Mouse (Mus musculus) lung, embryonic 15.5 days (tissue): ENCODE data around the gene Pde1c. TPM values are rescaled to one million over a fixed set of nuclear protein-coding genes. Genes with fewer than 3 reads are reported as not detected.

ENCODE experiments used
- ATAC-seq: fragments of 200-750 bp; cut with Nextera tagmentation; 2 replicates; pipeline ENCODE4 v1.8.0; 2017; ENCODE audit warnings: moderate number of reproducible peaks, borderline replicate concordance; ENCODE audit not compliant: low FRiP score, low TSS enrichment; ENCODE audit errors: extremely low read depth
- H3K27ac ChIP-seq: fragments of 300-500 bp; sonication (generic); 2 replicates; pipeline ENCODE4 v1.5.1; 2015; ENCODE audit warnings: moderate library complexity, mild to moderate bottlenecking, inconsistent platforms
- H3K27me3 ChIP-seq: fragments of 300-500 bp; sonication (generic); 2 replicates; pipeline ENCODE4 v1.6.1; 2015; ENCODE audit warnings: inconsistent platforms
- H3K36me3 ChIP-seq: fragments of 300-500 bp; sonication (generic); 2 replicates; pipeline ENCODE4 v1.6.1; 2015; ENCODE audit warnings: inconsistent platforms
- H3K4me1 ChIP-seq: fragments of 300-500 bp; sonication (generic); 2 replicates; pipeline ENCODE4 v1.6.1; 2015; ENCODE audit warnings: inconsistent platforms
- H3K4me2 ChIP-seq: fragments of 300-500 bp; sonication (generic); 2 replicates; pipeline ENCODE4 v1.6.1; 2015; ENCODE audit warnings: inconsistent platforms, mild to moderate bottlenecking, moderate library complexity
- H3K4me3 ChIP-seq: fragments of 300-500 bp; sonication (generic); 2 replicates; pipeline ENCODE4 v1.5.1; 2015; ENCODE audit warnings: mild to moderate bottlenecking, inconsistent platforms
- H3K9ac ChIP-seq: fragments of 300-500 bp; sonication (generic); 2 replicates; pipeline ENCODE4 v1.6.1; 2015; ENCODE audit warnings: inconsistent platforms
- H3K9me3 ChIP-seq: fragments of 300-500 bp; sonication (generic); 2 replicates; pipeline ENCODE4 v1.6.1; 2016; ENCODE audit warnings: inconsistent platforms
- WGBS: fragments of 180-500 bp; shearing (Covaris S2); methylation state at CpG from one replicate; pipeline ENCODE4 v1.1.7; 2015; 5-methylcytosine and 5-hydroxymethylcytosine counted together
- polyA plus RNA-seq: library from polyadenylated mRNA; unstranded; fragments of >200 nt; fragmentation: Nextera tagmentation; extraction: Ambion mirVana; gene quantifications from 2 replicates; pipeline ENCODE4 v1.2.1, GENCODE M21; 2015

Gene Pde1c
- polyA plus RNA-seq, 1 experiment from 2014 or later: 0.86 TPM

GRCm38 (mm10) chr6:56425846-56426245 lies 143.1 kb downstream of the Pde1c start:
- H3K9me3 ChIP-seq: no peaks in the 10 kb centered on the region
- no peak for ATAC-seq
- WGBS: 82% methylated on average over 5 of the region's 5 CpGs
- no peak overlapping the region for H3K27ac ChIP-seq
- H3K4me3 ChIP-seq: no peak overlapping the region
- H3K4me2 ChIP-seq: no peak overlapping the region
- no peaks in the 10 kb centered on the region for H3K27me3 ChIP-seq
- H3K36me3 ChIP-seq: no peaks in the 10 kb centered on the region
- no peak overlapping the region for H3K9ac ChIP-seq
- no peaks in the 10 kb centered on the region for H3K4me1 ChIP-seq

DNA sequence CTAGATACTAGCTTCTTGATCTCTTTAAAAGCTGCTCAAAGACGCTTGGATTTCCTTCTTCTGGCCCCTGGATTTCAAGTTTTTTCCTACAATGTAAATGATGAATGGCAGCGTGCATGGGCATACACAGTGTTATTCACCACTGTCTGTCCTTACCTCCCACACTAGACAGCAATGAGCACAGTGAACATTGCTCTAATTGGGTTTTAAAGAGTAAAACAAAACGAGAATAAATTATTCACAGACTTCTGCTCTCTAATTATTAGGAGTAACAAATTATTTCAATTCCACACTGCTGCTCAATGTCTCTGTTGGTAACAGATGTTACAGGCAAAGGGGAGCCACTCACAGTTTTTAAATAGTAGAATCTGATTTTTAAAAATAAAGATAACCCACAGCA lies 146.0 kb downstream of the Pde1c start:
- no peaks in the 10 kb centered on the region for H3K4me1 ChIP-seq
- no peak overlapping the region for H3K4me2 ChIP-seq
- H3K9ac ChIP-seq: no peak overlapping the region
- H3K27me3 ChIP-seq: no peaks in the 10 kb centered on the region
- WGBS: 67% methylated on average over 3 of the region's 3 CpGs
- H3K4me3 ChIP-seq: no peak overlapping the region
- H3K27ac ChIP-seq: no peak overlapping the region
- no peak for ATAC-seq
- no peaks in the 10 kb centered on the region for H3K9me3 ChIP-seq
- no peaks in the 10 kb centered on the region for H3K36me3 ChIP-seq

- no peak overlapping the region for H3K27ac ChIP-seq
- H3K9ac ChIP-seq: no peak overlapping the region
- WGBS: 58% methylated on average over 4 of the region's 4 CpGs
These were observed 152.7 kb downstream of the Pde1c start for GRCm38 (mm10) chr6:56416191-56416590.

DNA sequence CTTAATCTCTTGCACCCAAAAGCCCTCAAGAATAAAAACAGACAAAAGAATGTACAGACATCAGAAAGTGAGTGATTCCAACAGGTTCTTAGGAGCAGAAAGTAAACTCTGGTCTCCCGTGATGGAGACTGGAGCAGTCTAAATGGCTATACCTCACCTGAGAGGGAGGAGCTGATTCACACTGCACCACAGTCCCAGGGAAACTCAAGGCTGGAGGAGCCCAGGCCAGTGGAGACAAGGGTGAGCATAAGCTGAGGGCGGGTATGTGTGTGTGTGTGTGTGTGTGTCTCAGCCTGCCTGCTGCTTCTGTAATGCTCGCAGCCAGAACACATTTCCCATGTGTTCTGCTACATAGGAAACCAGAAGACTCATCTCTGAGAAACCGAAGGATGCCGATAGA lies 179.7 kb downstream of the Pde1c start:
- WGBS: 74% methylated on average over 5 of the region's 5 CpGs
- Histone ChIP-seq H3K36me3 (no peaks in the 10 kb centered on the region), H3K9me3 (no peaks in the 10 kb centered on the region), H3K9ac (no peak overlapping the region), H3K27ac (no peak overlapping the region), H3K27me3 (no peaks in the 10 kb centered on the region), H3K4me3 (no peak overlapping the region), H3K4me2 (no peak overlapping the region), H3K4me1 (no peaks in the 10 kb centered on the region)
- no peak for ATAC-seq

More at GRCm38 (mm10) chr6:56416191-56416590, 152.7 kb downstream of the Pde1c start:
- H3K9me3 ChIP-seq: no peaks in the 10 kb centered on the region
- H3K4me3 ChIP-seq: no peak overlapping the region
- no peak for ATAC-seq
- H3K4me1 ChIP-seq: no peaks in the 10 kb centered on the region
- no peaks in the 10 kb centered on the region for H3K27me3 ChIP-seq
- H3K4me2 ChIP-seq: no peak overlapping the region
- no peaks in the 10 kb centered on the region for H3K36me3 ChIP-seq

GRCm38 (mm10) chr6:56376359-56376758 lies 192.5 kb downstream of the Pde1c start:
- Histone ChIP-seq H3K27ac (no peak overlapping the region), H3K4me1 (no peaks in the 10 kb centered on the region), H3K27me3 (no peaks in the 10 kb centered on the region), H3K9me3 (no peaks in the 10 kb centered on the region), H3K36me3 (no peaks in the 10 kb centered on the region), H3K9ac (no peak overlapping the region), H3K4me2 (no peak overlapping the region), H3K4me3 (no peak overlapping the region)
- WGBS: 89% methylated on average over 3 of the region's 3 CpGs
- ATAC-seq: no peak

DNA sequence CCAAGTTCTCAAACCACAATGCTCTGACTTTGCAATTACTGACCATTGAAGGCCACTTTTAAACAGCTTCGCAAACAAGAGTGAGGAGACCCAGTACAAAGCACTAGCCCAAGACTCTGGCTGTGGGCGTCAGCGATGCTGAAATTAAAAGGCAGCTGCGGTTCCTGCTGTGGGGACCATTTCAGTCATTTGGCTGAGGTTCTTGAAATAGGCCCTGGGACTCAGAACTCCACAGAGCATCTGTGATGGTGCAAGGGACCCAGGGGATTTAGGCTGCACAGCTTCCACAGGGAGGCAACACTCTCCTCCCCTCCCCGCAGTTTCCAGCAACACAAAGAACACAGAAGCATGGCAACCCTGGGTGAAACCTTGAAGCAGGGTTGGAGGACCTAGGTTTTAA lies 194.7 kb downstream of the Pde1c start:
- Histone ChIP-seq H3K27me3 (no peaks in the 10 kb centered on the region), H3K4me1 (no peaks in the 10 kb centered on the region), H3K4me2 (no peak overlapping the region), H3K27ac (no peak overlapping the region), H3K9me3 (no peaks in the 10 kb centered on the region), H3K9ac (no peak overlapping the region), H3K4me3 (no peak overlapping the region), H3K36me3 (no peaks in the 10 kb centered on the region)
- ATAC-seq: no peak
- WGBS: 91% methylated on average over 5 of the region's 5 CpGs

GRCm38 (mm10) chr6:56373753-56374152 lies 195.2 kb downstream of the Pde1c start:
- ATAC-seq: no peak
- H3K36me3 ChIP-seq: no peaks in the 10 kb centered on the region
- no peak overlapping the region for H3K4me3 ChIP-seq
- H3K9me3 ChIP-seq: no peaks in the 10 kb centered on the region
- H3K27ac ChIP-seq: no peak overlapping the region
- no peak overlapping the region for H3K9ac ChIP-seq
- no peak overlapping the region for H3K4me2 ChIP-seq
- WGBS: 76% methylated on average over 3 of the region's 3 CpGs
- H3K4me1 ChIP-seq: no peaks in the 10 kb centered on the region
- H3K27me3 ChIP-seq: no peaks in the 10 kb centered on the region

- Histone ChIP-seq H3K9ac (no peak overlapping the region), H3K27ac (no peak overlapping the region), H3K36me3 (no peaks in the 10 kb centered on the region), H3K4me2 (no peak overlapping the region), H3K4me1 (no peaks in the 10 kb centered on the region), H3K4me3 (no peak overlapping the region), H3K27me3 (no peaks in the 10 kb centered on the region), H3K9me3 (no peaks in the 10 kb centered on the region)
- ATAC-seq: no peak
- 25% methylated on average over 10 of the region's 10 CpGs for WGBS
These were observed 195.7 kb downstream of the Pde1c start for GRCm38 (mm10) chr6:56373046-56373751.

GRCm38 (mm10) chr6:56369462-56369861 lies 199.4 kb downstream of the Pde1c start:
- no peaks in the 10 kb centered on the region for H3K4me1 ChIP-seq
- no peak overlapping the region for H3K4me2 ChIP-seq
- H3K27me3 ChIP-seq: no peaks in the 10 kb centered on the region
- H3K9me3 ChIP-seq: no peaks in the 10 kb centered on the region
- H3K27ac ChIP-seq: no peak overlapping the region
- ATAC-seq: no peak
- no peak overlapping the region for H3K4me3 ChIP-seq
- WGBS: 72% methylated on average over 13 of the region's 13 CpGs
- no peak overlapping the region for H3K9ac ChIP-seq
- no peaks in the 10 kb centered on the region for H3K36me3 ChIP-seq

- H3K27me3 ChIP-seq: no peaks in the 10 kb centered on the region
- no peak for ATAC-seq
- H3K4me3 ChIP-seq: no peak overlapping the region
- no peaks in the 10 kb centered on the region for H3K9me3 ChIP-seq
- WGBS: 41% methylated on average over 1 of the region's 1 CpGs
- no peaks in the 10 kb centered on the region for H3K36me3 ChIP-seq
- no peak overlapping the region for H3K4me2 ChIP-seq
- no peak overlapping the region for H3K27ac ChIP-seq
- no peaks in the 10 kb centered on the region for H3K4me1 ChIP-seq
- H3K9ac ChIP-seq: no peak overlapping the region
These were observed 200.8 kb downstream of the Pde1c start for GRCm38 (mm10) chr6:56368116-56368515.

- Histone ChIP-seq H3K9ac (no peak overlapping the region), H3K27ac (no peak overlapping the region), H3K27me3 (0 out of 2 replicates have a peak, but pooled peaks cover under 1% of the 10 kb centered on the region), H3K36me3 (no peaks in the 10 kb centered on the region), H3K4me1 (0 out of 2 replicates have a peak, but pooled peaks cover 1% of the 10 kb centered on the region), H3K9me3 (no peaks in the 10 kb centered on the region), H3K4me3 (no peak overlapping the region), H3K4me2 (no peak overlapping the region)
- ATAC-seq: no peak
These were observed 201.6 kb downstream of the Pde1c start for GRCm38 (mm10) chr6:56367257-56367656.

- ATAC-seq: peak; percentile 87; the same call in 1 of the 2 replicates
- 3% methylated on average over 5 of the region's 5 CpGs for WGBS
- no peak overlapping the region for H3K4me3 ChIP-seq
These were observed 206.3 kb downstream of the Pde1c start for GRCm38 (mm10) chr6:56362650-56363049.

More at GRCm38 (mm10) chr6:56362650-56363049, 206.3 kb downstream of the Pde1c start:
- peak overlapping the region; percentile 67 for H3K4me2 ChIP-seq
- H3K27ac ChIP-seq: no peak overlapping the region
- no peaks in the 10 kb centered on the region for H3K9me3 ChIP-seq
- H3K27me3 ChIP-seq: peaks cover 11% of the 10 kb centered on the region; the same call in 1 of the 2 replicates
- no peak overlapping the region for H3K9ac ChIP-seq
- H3K4me1 ChIP-seq: peaks cover 10% of the 10 kb centered on the region; the same call in 1 of the 2 replicates
- no peaks in the 10 kb centered on the region for H3K36me3 ChIP-seq
